Mouse (Mus musculus) lung, embryonic 15.5 days (tissue): ENCODE results near the gene Ift122. TPM values are rescaled to one million over a fixed set of nuclear protein-coding genes. Genes with fewer than 3 reads are reported as not detected.
A peak's percentile ranks its signal among the peaks of the same experiment; 100 is the strongest.

ENCODE experiments used
- ATAC-seq: fragments of 200-750 bp; cut with Nextera tagmentation; 2 replicates; pipeline ENCODE4 v1.8.0; 2017; ENCODE audit warnings: moderate number of reproducible peaks, borderline replicate concordance; ENCODE audit not compliant: low FRiP score, low TSS enrichment; ENCODE audit errors: extremely low read depth
- H3K27ac ChIP-seq: fragments of 300-500 bp; sonication (generic); 2 replicates; pipeline ENCODE4 v1.5.1; 2015; ENCODE audit warnings: moderate library complexity, mild to moderate bottlenecking, inconsistent platforms
- H3K27me3 ChIP-seq: fragments of 300-500 bp; sonication (generic); 2 replicates; pipeline ENCODE4 v1.6.1; 2015; ENCODE audit warnings: inconsistent platforms
- H3K36me3 ChIP-seq: fragments of 300-500 bp; sonication (generic); 2 replicates; pipeline ENCODE4 v1.6.1; 2015; ENCODE audit warnings: inconsistent platforms
- H3K4me1 ChIP-seq: fragments of 300-500 bp; sonication (generic); 2 replicates; pipeline ENCODE4 v1.6.1; 2015; ENCODE audit warnings: inconsistent platforms
- H3K4me2 ChIP-seq: fragments of 300-500 bp; sonication (generic); 2 replicates; pipeline ENCODE4 v1.6.1; 2015; ENCODE audit warnings: inconsistent platforms, mild to moderate bottlenecking, moderate library complexity
- H3K4me3 ChIP-seq: fragments of 300-500 bp; sonication (generic); 2 replicates; pipeline ENCODE4 v1.5.1; 2015; ENCODE audit warnings: mild to moderate bottlenecking, inconsistent platforms
- H3K9ac ChIP-seq: fragments of 300-500 bp; sonication (generic); 2 replicates; pipeline ENCODE4 v1.6.1; 2015; ENCODE audit warnings: inconsistent platforms
- H3K9me3 ChIP-seq: fragments of 300-500 bp; sonication (generic); 2 replicates; pipeline ENCODE4 v1.6.1; 2016; ENCODE audit warnings: inconsistent platforms
- WGBS: fragments of 180-500 bp; shearing (Covaris S2); methylation state at CpG from one replicate; pipeline ENCODE4 v1.1.7; 2015; 5-methylcytosine and 5-hydroxymethylcytosine counted together
- polyA plus RNA-seq: library from polyadenylated mRNA; unstranded; fragments of >200 nt; fragmentation: Nextera tagmentation; extraction: Ambion mirVana; gene quantifications from 2 replicates; pipeline ENCODE4 v1.2.1, GENCODE M21; 2015

The Ift122 gene
- polyA plus RNA-seq, 1 experiment from 2014 or later = 24.6 TPM

- Histone ChIP-seq H3K9ac (no peak overlapping the region), H3K4me3 (no peak overlapping the region), H3K4me2 (no peak overlapping the region), H3K27ac (no peak overlapping the region), H3K27me3 (no peaks in the 10 kb centered on the region), H3K9me3 (no peaks in the 10 kb centered on the region), H3K4me1 (peaks cover 12% of the 10 kb centered on the region), H3K36me3 (no peaks in the 10 kb centered on the region)
- no peak for ATAC-seq
- 82% methylated on average over 15 of the region's 15 CpGs for WGBS
These were observed 61.4 kb downstream of the Ift122 start for GRCm38 (mm10) chr6:115914511-115915202.

GRCm38 (mm10) chr6:115915601-115916445 lies 62.6 kb downstream of the Ift122 start:
- no peaks in the 10 kb centered on the region for H3K36me3 ChIP-seq
- H3K27me3 ChIP-seq = no peaks in the 10 kb centered on the region
- no peak overlapping the region for H3K4me3 ChIP-seq
- 46% methylated on average over 17 of the region's 17 CpGs for WGBS
- no peak overlapping the region for H3K4me2 ChIP-seq
- ATAC-seq = no peak
- no peaks in the 10 kb centered on the region for H3K9me3 ChIP-seq
- no peak overlapping the region for H3K9ac ChIP-seq
- H3K4me1 ChIP-seq = peaks cover 12% of the 10 kb centered on the region
- H3K27ac ChIP-seq = no peak overlapping the region

- Histone ChIP-seq H3K27me3 (no peaks in the 10 kb centered on the region), H3K27ac (no peak overlapping the region), H3K4me1 (peaks cover 12% of the 10 kb centered on the region), H3K4me3 (no peak overlapping the region), H3K36me3 (no peaks in the 10 kb centered on the region), H3K9ac (no peak overlapping the region), H3K4me2 (no peak overlapping the region), H3K9me3 (no peaks in the 10 kb centered on the region)
- ATAC-seq = no peak
- WGBS = 57% methylated on average over 5 of the region's 5 CpGs
These were observed 63.3 kb downstream of the Ift122 start for GRCm38 (mm10) chr6:115916611-115917010.

GRCm38 (mm10) chr6:115918615-115919014 lies 65.3 kb downstream of the Ift122 start:
- Histone ChIP-seq H3K4me2 (no peak overlapping the region), H3K27me3 (no peaks in the 10 kb centered on the region), H3K4me1 (peaks cover 12% of the 10 kb centered on the region), H3K4me3 (no peak overlapping the region), H3K27ac (no peak overlapping the region), H3K9ac (no peak overlapping the region), H3K36me3 (no peaks in the 10 kb centered on the region), H3K9me3 (no peaks in the 10 kb centered on the region)
- 85% methylated on average over 1 of the region's 1 CpGs for WGBS
- no peak for ATAC-seq

GRCm38 (mm10) chr6:115919876-115920275 lies 66.6 kb downstream of the Ift122 start:
- H3K4me1 ChIP-seq = peaks cover 24% of the 10 kb centered on the region
- H3K4me3 ChIP-seq = no peak overlapping the region
- H3K9me3 ChIP-seq = no peaks in the 10 kb centered on the region
- no peak overlapping the region for H3K4me2 ChIP-seq
- H3K27me3 ChIP-seq = no peaks in the 10 kb centered on the region
- WGBS = 80% methylated on average over 5 of the region's 5 CpGs
- H3K9ac ChIP-seq = no peak overlapping the region
- H3K36me3 ChIP-seq = no peaks in the 10 kb centered on the region
- no peak overlapping the region for H3K27ac ChIP-seq
- ATAC-seq = no peak

- no peak overlapping the region for H3K4me3 ChIP-seq
- no peaks in the 10 kb centered on the region for H3K27me3 ChIP-seq
- H3K4me1 ChIP-seq = peaks cover 18% of the 10 kb centered on the region
- no peak overlapping the region for H3K9ac ChIP-seq
- H3K4me2 ChIP-seq = no peak overlapping the region
- no peaks in the 10 kb centered on the region for H3K36me3 ChIP-seq
- 36% methylated on average over 6 of the region's 6 CpGs for WGBS
- ATAC-seq = peak; percentile 66
- H3K27ac ChIP-seq = peak overlapping the region; percentile 8; the same call in 1 of the 2 replicates
- H3K9me3 ChIP-seq = no peaks in the 10 kb centered on the region
These were observed 71.6 kb downstream of the Ift122 start for GRCm38 (mm10) chr6:115924829-115925228.

GRCm38 (mm10) chr6:115926416-115926815 lies 73.1 kb downstream of the Ift122 start:
- no peak overlapping the region for H3K27ac ChIP-seq
- no peak for ATAC-seq
- WGBS = 70% methylated on average over 10 of the region's 10 CpGs

GRCm38 (mm10) chr6:115927292-115928242 lies 74.3 kb downstream of the Ift122 start:
- H3K27ac ChIP-seq = no peak overlapping the region
- H3K36me3 ChIP-seq = no peaks in the 10 kb centered on the region
- no peak for ATAC-seq
- no peak overlapping the region for H3K9ac ChIP-seq
- no peaks in the 10 kb centered on the region for H3K27me3 ChIP-seq
- H3K4me2 ChIP-seq = no peak overlapping the region
- H3K9me3 ChIP-seq = no peaks in the 10 kb centered on the region
- no peak overlapping the region for H3K4me3 ChIP-seq
- 74% methylated on average over 10 of the region's 10 CpGs for WGBS
- peaks cover 24% of the 10 kb centered on the region for H3K4me1 ChIP-seq

More at GRCm38 (mm10) chr6:115926416-115926815, 73.1 kb downstream of the Ift122 start:
- Histone ChIP-seq H3K27me3 (no peaks in the 10 kb centered on the region), H3K9me3 (no peaks in the 10 kb centered on the region), H3K9ac (no peak overlapping the region), H3K4me2 (no peak overlapping the region), H3K4me3 (no peak overlapping the region), H3K36me3 (no peaks in the 10 kb centered on the region), H3K4me1 (peaks cover 24% of the 10 kb centered on the region)

GRCm38 (mm10) chr6:115930018-115930417 lies 76.7 kb downstream of the Ift122 start:
- H3K4me3 ChIP-seq = no peak overlapping the region
- H3K9ac ChIP-seq = no peak overlapping the region
- H3K27ac ChIP-seq = no peak overlapping the region
- H3K27me3 ChIP-seq = no peaks in the 10 kb centered on the region
- no peak for ATAC-seq
- no peaks in the 10 kb centered on the region for H3K36me3 ChIP-seq
- peaks cover 11% of the 10 kb centered on the region for H3K4me1 ChIP-seq
- no peaks in the 10 kb centered on the region for H3K9me3 ChIP-seq
- WGBS = 29% methylated on average over 5 of the region's 5 CpGs
- no peak overlapping the region for H3K4me2 ChIP-seq

- no peak for ATAC-seq
- H3K9ac ChIP-seq = no peak within 1 kb of the TSS
These were observed 78.4 kb downstream of the Ift122 start, which contains the start of gene Rho for GRCm38 (mm10) chr6:115931639-115932038. Gene Rho, plus strand, starts transcription at chr6:115931748.

GRCm38 (mm10) chr6:115932391-115932790 lies 79.1 kb downstream of the Ift122 start:
- Histone ChIP-seq H3K4me3 (no peak overlapping the region), H3K9ac (no peak overlapping the region), H3K36me3 (no peaks in the 10 kb centered on the region), H3K4me1 (peaks cover 7% of the 10 kb centered on the region; the same call in 1 of the 2 replicates), H3K9me3 (no peaks in the 10 kb centered on the region), H3K27ac (no peak overlapping the region), H3K27me3 (no peaks in the 10 kb centered on the region), H3K4me2 (no peak overlapping the region)
- 78% methylated on average over 3 of the region's 3 CpGs for WGBS
- no peak for ATAC-seq

More at GRCm38 (mm10) chr6:115931639-115932038, 78.4 kb downstream of the Ift122 start, which contains the start of gene Rho:
- Histone ChIP-seq H3K9me3 (no peaks in the 10 kb centered on the region), H3K4me3 (no peak within 1 kb of the TSS), H3K4me1 (peaks cover 7% of the 10 kb centered on the region; the same call in 1 of the 2 replicates), H3K27me3 (no peaks in the 10 kb centered on the region), H3K27ac (no peak within 1 kb of the TSS), H3K36me3 (no peaks in the 10 kb centered on the region), H3K4me2 (no peak within 1 kb of the TSS)
- WGBS = 87% methylated on average over 14 of the region's 14 CpGs
